8 mouse cellular contexts compared by ENCODE assay signal in the genomic region with DNA sequence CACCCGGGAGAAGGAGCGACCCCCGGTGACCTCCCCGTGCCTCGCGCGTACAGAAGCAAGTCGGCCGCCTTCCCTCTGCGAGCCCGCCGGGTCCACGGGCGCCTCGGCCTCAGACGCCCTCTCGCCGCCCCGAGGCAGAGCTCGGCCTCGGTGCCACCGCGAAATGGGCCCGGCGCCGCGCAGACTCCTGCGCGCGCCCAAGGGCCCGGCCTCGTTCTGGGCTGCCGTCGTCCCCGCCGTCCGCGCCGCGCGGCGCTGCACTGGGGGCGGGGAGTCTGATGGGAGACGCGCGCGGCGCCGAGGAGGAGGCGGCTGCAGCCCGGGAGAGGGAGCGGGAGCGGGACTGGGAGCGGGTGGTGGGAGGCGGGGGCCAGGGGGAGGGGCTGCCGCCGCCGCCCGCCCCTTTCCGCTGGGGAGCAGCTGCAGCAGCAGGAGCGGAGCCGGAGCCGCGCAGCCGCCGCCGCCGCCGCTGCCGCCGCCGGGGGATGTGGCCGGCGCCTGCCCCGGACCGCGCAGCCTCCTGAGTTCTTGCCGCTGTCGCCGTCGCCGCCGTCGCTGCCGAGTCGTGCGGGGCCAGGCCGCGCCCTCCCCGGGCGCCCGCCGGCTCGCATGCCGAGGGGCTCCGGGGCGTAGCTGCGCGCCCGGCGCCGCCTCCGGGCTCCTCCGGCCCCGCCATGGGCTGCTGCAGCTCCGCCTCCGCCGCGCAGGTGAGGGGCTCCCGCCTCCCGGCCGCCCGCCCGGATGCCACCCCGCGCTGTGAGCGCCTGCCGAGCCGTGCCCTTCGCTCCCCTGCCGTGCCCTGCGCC. TPM values are rescaled to one million over a fixed set of nuclear protein-coding genes. Genes with fewer than 3 reads are reported as not detected.
DNase-seq lines count a peak whose midpoint lies in the region; ATAC-seq and TF ChIP-seq lines count a peak whose summit lies in the region.

A gene (plus strand): TSS at position 404 of the 806 bp plus-strand sequence.

- H3K4me2 ChIP-seq in forebrain, embryonic 13.5 days, result peak within 1 kb of the TSS; percentile 98
- peak within 1 kb of the TSS; percentile 99 for H3K4me2 ChIP-seq in heart, postnatal 0 days (ENCODE audit: low read depth, low read length)
- peak within 1 kb of the TSS; percentile 85 for H3K4me2 ChIP-seq in neural tube, embryonic 15.5 days

- peak; percentile 70 for DNase-seq in ES-E14 (ENCODE audit: low read depth, low spot score)
- peak; percentile 93 for DNase-seq in heart, postnatal 0 days (ENCODE audit: low spot score)
- DNase-seq in kidney, postnatal 4 days, result peak; percentile 91 to 95
- DNase-seq in lung, adult 18-20 months, result peak; percentile 89 to 92
- peak; percentile 91 for DNase-seq in testis, postnatal 10 days (ENCODE audit: low spot score)

- H3K9ac ChIP-seq in ES-E14 (ENCODE audit: insufficient read depth, low read depth, low read length, poor library complexity, severe bottlenecking), result peak within 1 kb of the TSS; percentile 85
- peak within 1 kb of the TSS; percentile 88 for H3K9ac ChIP-seq in forebrain, embryonic 13.5 days
- H3K9ac ChIP-seq in heart, postnatal 0 days (replicated peaks; ENCODE audit: low read depth, low read length), result peak within 1 kb of the TSS; percentile 85
- peak within 1 kb of the TSS; percentile 88 for H3K9ac ChIP-seq in neural tube, embryonic 15.5 days (replicated peaks)

- peak within 1 kb of the TSS; percentile 81 for H3K27ac ChIP-seq in ES-E14 (ENCODE audit: insufficient read depth, low read depth, low read length, poor library complexity, severe bottlenecking)
- H3K27ac ChIP-seq in forebrain, embryonic 13.5 days, result peak within 1 kb of the TSS; percentile 73
- peak within 1 kb of the TSS; percentile 93 for H3K27ac ChIP-seq in heart, postnatal 0 days (ENCODE audit: low read depth)
- H3K27ac ChIP-seq in neural tube, embryonic 15.5 days (replicated peaks), result peak within 1 kb of the TSS; percentile 87

- H3K27me3 ChIP-seq in forebrain, embryonic 13.5 days, result peaks cover 3% of the 10 kb centered on the region; the same call in 1 of the 2 replicates
- H3K27me3 ChIP-seq in heart, postnatal 0 days (ENCODE audit: control insufficient read depth, insufficient read depth, low read length), result no peaks in the 10 kb centered on the region
- no peaks in the 10 kb centered on the region for H3K27me3 ChIP-seq in neural tube, embryonic 15.5 days (replicated peaks)

- no peak for TF ChIP-seq EP300 in heart, postnatal 0 days (IDR thresholded peaks at IDR 0.05; ENCODE audit: low read depth)

- no peak for TF ChIP-seq CTCF in heart, postnatal 0 days (IDR thresholded peaks at IDR 0.05; ENCODE audit: low read depth)

- WGBS in forebrain, embryonic 13.5 days, result under 1% methylated on average over 84 of the region's 122 CpGs
- WGBS in heart, postnatal 0 days, result under 1% methylated on average over 56 of the region's 122 CpGs
- WGBS in neural tube, embryonic 15.5 days, result under 1% methylated on average over 86 of the region's 122 CpGs

- no peaks in the 10 kb centered on the region for H3K36me3 ChIP-seq in ES-E14 (ENCODE audit: control insufficient read depth, insufficient read depth, low read length, poor library complexity, severe bottlenecking)
- no peaks in the 10 kb centered on the region for H3K36me3 ChIP-seq in forebrain, embryonic 13.5 days (ENCODE audit: poor library complexity, severe bottlenecking)
- no peaks in the 10 kb centered on the region for H3K36me3 ChIP-seq in heart, postnatal 0 days (replicated peaks; ENCODE audit: control insufficient read depth, insufficient read depth, low read length)
- no peaks in the 10 kb centered on the region for H3K36me3 ChIP-seq in neural tube, embryonic 15.5 days

- H3K4me1 ChIP-seq in ES-E14 (ENCODE audit: control insufficient read depth in 2 of 2, insufficient read depth in 2 of 2, low read length in 2 of 2, poor library complexity in 1 of 2), result peaks cover 4 to 5% of the 10 kb centered on the region in 2 experiments; a peak in 3 of 4 replicates
- peaks cover 15% of the 10 kb centered on the region; the same call in 1 of the 2 replicates for H3K4me1 ChIP-seq in forebrain, embryonic 13.5 days
- H3K4me1 ChIP-seq in heart, postnatal 0 days (ENCODE audit: control insufficient read depth, insufficient read depth), result peaks cover 11% of the 10 kb centered on the region
- peaks cover 52% of the 10 kb centered on the region for H3K4me1 ChIP-seq in neural tube, embryonic 15.5 days

- peak; percentile 91 for ATAC-seq in cerebellum, adult (ENCODE audit: insufficient number of reproducible peaks, low FRiP score, low TSS enrichment)
- peak; percentile 97 for ATAC-seq in forebrain, embryonic 13.5 days
- ATAC-seq in heart, postnatal 0 days (ENCODE audit: insufficient read depth, low read depth), result peak; percentile 98
- ATAC-seq in neural tube, embryonic 15.5 days (ENCODE audit: low FRiP score), result peak; percentile 96

- in situ Hi-C loops in ES-E14 (cut with MboI; ENCODE audit: low sequenced_read_pairs in 2 of 2, unreplicated experiment in 2 of 2), result no loop called here

- no peaks in the 10 kb centered on the region for H3K9me3 ChIP-seq in ES-E14 (ENCODE audit: control insufficient read depth, insufficient read depth, low read depth, low read length)
- H3K9me3 ChIP-seq in forebrain, embryonic 13.5 days (replicated peaks), result no peaks in the 10 kb centered on the region
- H3K9me3 ChIP-seq in heart, postnatal 0 days (replicated peaks; ENCODE audit: control insufficient read depth, low read length), result no peaks in the 10 kb centered on the region
- no peaks in the 10 kb centered on the region for H3K9me3 ChIP-seq in neural tube, embryonic 15.5 days (replicated peaks)

- peak within 1 kb of the TSS; percentile 86 to 88 for H3K4me3 ChIP-seq in ES-E14 (ENCODE audit: insufficient read depth in 1 of 2, low read depth in 1 of 2, low read length in 2 of 2, poor library complexity in 1 of 2, severe bottlenecking in 1 of 2)
- peak within 1 kb of the TSS; percentile 85 for H3K4me3 ChIP-seq in forebrain, embryonic 13.5 days
- peak within 1 kb of the TSS; percentile 82 for H3K4me3 ChIP-seq in heart, postnatal 0 days (ENCODE audit: low read depth, low read length)
- H3K4me3 ChIP-seq in neural tube, embryonic 15.5 days (replicated peaks), result peak within 1 kb of the TSS; percentile 91

TF ChIP-seq in ES-E14, 5 proteins besides CTCF, POLR2A, EP300 and RAD21:
- TF ChIP-seq ZC3H11A (IDR thresholded peaks at IDR 0.05; ENCODE audit: borderline replicate concordance, low read depth, low read length), result no peak
- TF ChIP-seq HCFC1 (IDR thresholded peaks at IDR 0.05; ENCODE audit: borderline replicate concordance, insufficient read depth, low read length), result peak; percentile 74

RNA-seq across cellular contexts. Expression of the gene that starts here (rescaled TPM):
- total RNA-seq in ES-E14 (2012; rRNA removed), result 48.0 and 73.7 TPM in 2 replicates
- polyA plus RNA-seq in forebrain, embryonic 13.5 days (2015; fragmentation: Nextera tagmentation; extraction: Ambion mirVana), result 9.5 and 11.5 TPM in 2 replicates
- total RNA-seq in heart, postnatal 0 days (2014; rRNA removed; ENCODE audit: low replicate concordance), result 34.4 and 37.1 TPM in 2 replicates
- polyA plus RNA-seq in heart, postnatal 0 days (2015; fragmentation: Nextera tagmentation; extraction: Ambion mirVana), result 15.4 and 15.7 TPM in 2 replicates
- 10.8 and 15.1 TPM in 2 replicates for polyA plus RNA-seq in neural tube, embryonic 15.5 days (2015; fragmentation: Nextera tagmentation; extraction: Ambion mirVana)

Comparison
In these comparisons a context has a peak if more than half of its experiments do, and no peak if none do; other contexts are left out.
1. Peak in every context shown above with its lines: DNase-seq, ATAC-seq, H3K4me3 ChIP-seq and H3K27ac ChIP-seq.